Mouse (Mus musculus): ENCODE measurements around the gene 5330417C22Rik. TPM values are rescaled to one million over a fixed set of nuclear protein-coding genes. Genes with fewer than 3 reads are reported as not detected.
A peak's percentile ranks its signal among the peaks of the same experiment; 100 is the strongest.

The 5330417C22Rik gene
- polyA plus RNA-seq, 1 experiment from 2014 or later = 20.8 TPM

- ATAC-seq = peak; percentile 12; the same call in 1 of the 2 replicates
- Histone ChIP-seq H3K4me3 (ENCODE audit: low read depth, low read length) (peak overlapping the region; percentile 88), H3K27ac (ENCODE audit: low read length) (peak overlapping the region; percentile 95), H3K27me3 (ENCODE audit: control insufficient read depth, insufficient read depth, low read depth, low read length) (no peaks in the 10 kb centered on the region), H3K4me2 (ENCODE audit: low read length) (peak overlapping the region; percentile 89), H3K36me3 (ENCODE audit: control insufficient read depth, insufficient read depth, low read length) (peaks cover 11% of the 10 kb centered on the region), H3K9me3 (replicated peaks; ENCODE audit: control insufficient read depth, low read length, poor library complexity, severe bottlenecking) (no peaks in the 10 kb centered on the region), H3K9ac (ENCODE audit: low read depth, low read length) (peak overlapping the region; percentile 55; the same call in 1 of the 2 replicates), H3K4me1 (ENCODE audit: control insufficient read depth, insufficient read depth, low read length) (peaks cover 14% of the 10 kb centered on the region)
- 3% methylated on average over 4 of the region's 4 CpGs for WGBS
Measured at GRCm38 (mm10) chr3:108563309-108563708, 27.0 kb upstream of the 5330417C22Rik start.

GRCm38 (mm10) chr3:108562777-108563271 lies 26.5 kb upstream of the 5330417C22Rik start:
- Histone ChIP-seq H3K36me3 (ENCODE audit: control insufficient read depth, insufficient read depth, low read length) (peaks cover 15% of the 10 kb centered on the region), H3K4me2 (ENCODE audit: low read length) (peak overlapping the region; percentile 89), H3K4me1 (ENCODE audit: control insufficient read depth, insufficient read depth, low read length) (peaks cover 14% of the 10 kb centered on the region), H3K9me3 (replicated peaks; ENCODE audit: control insufficient read depth, low read length, poor library complexity, severe bottlenecking) (no peaks in the 10 kb centered on the region), H3K27ac (ENCODE audit: low read length) (peak overlapping the region; percentile 95), H3K4me3 (ENCODE audit: low read depth, low read length) (peak overlapping the region; percentile 88), H3K27me3 (ENCODE audit: control insufficient read depth, insufficient read depth, low read depth, low read length) (no peaks in the 10 kb centered on the region), H3K9ac (ENCODE audit: low read depth, low read length) (peak overlapping the region; percentile 55)
- ATAC-seq = peak; percentile 85
- WGBS = 12% methylated on average over 15 of the region's 15 CpGs

GRCm38 (mm10) chr3:108562133-108562730 lies 25.9 kb upstream of the 5330417C22Rik start, which contains the start of gene Tmem167b:
TSS of gene Tmem167b (minus strand) at chr3:108562466.
- peak within 1 kb of the TSS; percentile 88 for H3K9ac ChIP-seq (ENCODE audit: low read depth, low read length)
- H3K4me1 ChIP-seq (ENCODE audit: control insufficient read depth, insufficient read depth, low read length) = peaks cover 14% of the 10 kb centered on the region
- peak; percentile 98 for ATAC-seq
- peaks cover 19% of the 10 kb centered on the region for H3K36me3 ChIP-seq (ENCODE audit: control insufficient read depth, insufficient read depth, low read length)
- under 1% methylated on average over 45 of the region's 45 CpGs for WGBS
- H3K27ac ChIP-seq (ENCODE audit: low read length) = peak within 1 kb of the TSS; percentile 95
- H3K4me3 ChIP-seq (ENCODE audit: low read depth, low read length) = peak within 1 kb of the TSS; percentile 88
- H3K4me2 ChIP-seq (ENCODE audit: low read length) = peak within 1 kb of the TSS; percentile 89
- no peaks in the 10 kb centered on the region for H3K27me3 ChIP-seq (ENCODE audit: control insufficient read depth, insufficient read depth, low read depth, low read length)
- no peaks in the 10 kb centered on the region for H3K9me3 ChIP-seq (replicated peaks; ENCODE audit: control insufficient read depth, low read length, poor library complexity, severe bottlenecking)

DNA sequence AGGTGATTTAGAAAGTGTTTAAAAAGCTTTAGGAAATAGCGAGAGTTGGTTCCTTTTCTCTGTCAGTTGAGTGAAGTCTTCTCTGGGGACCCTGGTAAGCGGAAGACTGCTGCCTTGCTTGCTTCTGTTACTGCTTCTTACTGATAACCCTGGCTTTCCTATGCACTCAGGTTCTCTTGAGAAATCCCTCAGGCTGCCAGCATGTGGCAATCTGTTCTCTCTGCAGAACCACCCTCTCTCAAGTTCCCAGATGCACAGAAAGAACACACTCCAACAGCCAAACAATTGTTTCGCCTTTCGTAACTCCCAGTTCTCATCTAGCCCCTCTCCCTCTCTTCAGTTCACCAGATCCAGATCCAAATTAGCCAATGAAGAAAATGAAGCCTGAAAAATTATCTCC lies 21.6 kb upstream of the 5330417C22Rik start:
- Histone ChIP-seq H3K9me3 (replicated peaks; ENCODE audit: control insufficient read depth, low read length, poor library complexity, severe bottlenecking) (no peaks in the 10 kb centered on the region), H3K4me2 (ENCODE audit: low read length) (no peak overlapping the region), H3K9ac (ENCODE audit: low read depth, low read length) (no peak overlapping the region), H3K27me3 (ENCODE audit: control insufficient read depth, insufficient read depth, low read depth, low read length) (no peaks in the 10 kb centered on the region), H3K4me3 (ENCODE audit: low read depth, low read length) (no peak overlapping the region), H3K27ac (ENCODE audit: low read length) (no peak overlapping the region), H3K36me3 (ENCODE audit: control insufficient read depth, insufficient read depth, low read length) (peaks cover 26% of the 10 kb centered on the region), H3K4me1 (ENCODE audit: control insufficient read depth, insufficient read depth, low read length) (peaks cover 15% of the 10 kb centered on the region)
- 97% methylated on average over 4 of the region's 4 CpGs for WGBS
- ATAC-seq = no peak

DNA sequence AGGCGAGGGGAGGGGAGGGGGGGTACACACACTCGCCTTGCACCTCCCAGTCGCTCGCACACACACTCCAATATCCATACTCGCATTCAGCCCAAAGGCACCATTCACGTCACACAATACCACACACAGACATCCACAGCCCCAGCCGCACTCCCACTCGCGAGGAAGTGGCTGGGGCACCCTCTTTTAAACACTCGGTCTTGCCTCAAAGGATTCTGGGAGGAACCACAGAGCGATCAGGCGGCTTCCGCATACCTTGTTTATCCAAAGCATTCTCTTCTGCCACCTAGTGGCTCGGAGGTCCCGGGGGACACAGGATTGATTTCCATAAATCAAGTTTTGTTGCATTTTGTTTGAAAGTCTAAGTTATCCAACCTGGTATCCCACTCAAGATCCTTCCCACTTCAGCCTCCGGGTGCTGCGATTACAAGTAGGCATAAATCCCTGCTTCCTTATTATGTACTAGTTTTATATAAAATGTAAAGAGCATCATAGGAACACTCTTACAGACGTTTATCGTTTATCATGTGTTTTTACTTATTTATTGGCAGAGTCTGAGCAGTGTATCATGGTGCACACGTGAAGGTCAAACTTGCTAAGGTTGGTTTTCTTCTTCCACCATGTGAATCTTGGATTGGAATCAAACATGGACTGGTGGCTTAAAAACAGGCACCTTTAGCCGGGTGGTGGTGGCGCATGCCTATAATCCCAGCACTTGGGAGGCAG lies 18.4 kb upstream of the 5330417C22Rik start:
- peak overlapping the region; percentile 99 for H3K9ac ChIP-seq (ENCODE audit: low read depth, low read length)
- peak; percentile 97 for ATAC-seq
- H3K27ac ChIP-seq (ENCODE audit: low read length) = peak overlapping the region; percentile 95
- H3K27me3 ChIP-seq (ENCODE audit: control insufficient read depth, insufficient read depth, low read depth, low read length) = no peaks in the 10 kb centered on the region
- peak overlapping the region; percentile 69 for H3K4me2 ChIP-seq (ENCODE audit: low read length)
- peaks cover 23% of the 10 kb centered on the region for H3K36me3 ChIP-seq (ENCODE audit: control insufficient read depth, insufficient read depth, low read length)
- no peaks in the 10 kb centered on the region for H3K9me3 ChIP-seq (replicated peaks; ENCODE audit: control insufficient read depth, low read length, poor library complexity, severe bottlenecking)
- H3K4me1 ChIP-seq (ENCODE audit: control insufficient read depth, insufficient read depth, low read length) = peaks cover 4% of the 10 kb centered on the region; the same call in 1 of the 2 replicates
- WGBS = 17% methylated on average over 22 of the region's 22 CpGs
- peak overlapping the region; percentile 89 for H3K4me3 ChIP-seq (ENCODE audit: low read depth, low read length)

DNA sequence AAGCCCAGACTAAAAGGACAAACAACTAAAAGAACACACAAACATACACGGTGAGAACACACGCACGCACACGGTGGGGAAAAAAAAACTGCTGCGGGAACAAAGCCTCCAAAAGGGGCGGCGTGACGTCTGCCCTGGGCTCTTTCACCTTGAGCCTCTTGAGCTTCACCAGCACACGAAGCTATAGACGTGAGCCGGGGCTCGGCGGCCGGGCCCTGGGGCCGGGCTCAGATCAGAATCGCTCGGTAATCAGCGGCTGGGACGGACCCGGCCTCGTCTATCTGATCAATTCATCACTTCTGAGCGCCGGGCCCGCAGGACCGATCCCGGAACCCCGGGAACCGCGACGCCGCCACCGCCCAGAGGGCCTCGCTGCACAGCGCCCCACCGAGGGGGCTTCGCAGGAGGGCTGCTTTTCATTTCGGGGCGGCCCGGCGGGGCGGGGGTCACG lies 17.8 kb upstream of the 5330417C22Rik start:
- Histone ChIP-seq H3K27ac (ENCODE audit: low read length) (peak overlapping the region; percentile 95), H3K9ac (ENCODE audit: low read depth, low read length) (peak overlapping the region; percentile 99), H3K4me1 (ENCODE audit: control insufficient read depth, insufficient read depth, low read length) (peaks cover 4% of the 10 kb centered on the region; the same call in 1 of the 2 replicates), H3K27me3 (ENCODE audit: control insufficient read depth, insufficient read depth, low read depth, low read length) (no peaks in the 10 kb centered on the region), H3K36me3 (ENCODE audit: control insufficient read depth, insufficient read depth, low read length) (peaks cover 23% of the 10 kb centered on the region), H3K4me2 (ENCODE audit: low read length) (peak overlapping the region; percentile 69), H3K9me3 (replicated peaks; ENCODE audit: control insufficient read depth, low read length, poor library complexity, severe bottlenecking) (no peaks in the 10 kb centered on the region), H3K4me3 (ENCODE audit: low read depth, low read length) (peak overlapping the region; percentile 89)
- peak; percentile 77 for ATAC-seq
- under 1% methylated on average over 42 of the region's 42 CpGs for WGBS

DNA sequence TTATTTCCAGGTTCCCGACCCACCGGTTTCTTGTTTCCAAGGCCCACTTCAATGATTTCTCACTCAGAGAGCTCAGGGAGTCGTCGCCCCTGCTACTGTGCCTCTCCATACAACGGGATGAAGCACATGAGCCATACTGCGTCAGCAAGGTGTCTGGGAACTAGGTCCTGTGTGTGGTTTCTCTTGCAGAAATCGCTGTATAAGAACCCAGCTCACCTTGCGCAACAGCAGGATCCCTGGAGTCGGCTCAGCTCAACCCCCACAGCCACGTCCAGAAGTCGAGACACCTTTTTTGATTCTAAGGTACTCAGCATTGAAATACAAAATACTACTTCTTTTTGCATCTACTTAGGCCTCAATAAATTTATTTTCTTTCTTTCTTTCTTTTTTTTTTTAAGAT lies 6.0 kb upstream of the 5330417C22Rik start:
- H3K27me3 ChIP-seq (ENCODE audit: control insufficient read depth, insufficient read depth, low read depth, low read length) = no peaks in the 10 kb centered on the region
- no peak overlapping the region for H3K4me3 ChIP-seq (ENCODE audit: low read depth, low read length)
- H3K4me2 ChIP-seq (ENCODE audit: low read length) = no peak overlapping the region
- no peaks in the 10 kb centered on the region for H3K9me3 ChIP-seq (replicated peaks; ENCODE audit: control insufficient read depth, low read length, poor library complexity, severe bottlenecking)
- no peak overlapping the region for H3K27ac ChIP-seq (ENCODE audit: low read length)
- H3K36me3 ChIP-seq (ENCODE audit: control insufficient read depth, insufficient read depth, low read length) = no peaks in the 10 kb centered on the region
- 84% methylated on average over 11 of the region's 11 CpGs for WGBS
- no peak overlapping the region for H3K9ac ChIP-seq (ENCODE audit: low read depth, low read length)
- H3K4me1 ChIP-seq (ENCODE audit: control insufficient read depth, insufficient read depth, low read length) = peaks cover 3% of the 10 kb centered on the region; the same call in 1 of the 2 replicates
- ATAC-seq = no peak

- H3K9ac ChIP-seq (ENCODE audit: low read depth, low read length) = peak overlapping the region; percentile 25; the same call in 1 of the 2 replicates
- H3K4me1 ChIP-seq (ENCODE audit: control insufficient read depth, insufficient read depth, low read length) = peaks cover 6% of the 10 kb centered on the region
- H3K4me2 ChIP-seq (ENCODE audit: low read length) = peak overlapping the region; percentile 51
- H3K27me3 ChIP-seq (ENCODE audit: control insufficient read depth, insufficient read depth, low read depth, low read length) = no peaks in the 10 kb centered on the region
- no peaks in the 10 kb centered on the region for H3K36me3 ChIP-seq (ENCODE audit: control insufficient read depth, insufficient read depth, low read length)
- ATAC-seq = peak; percentile 34
- 5% methylated on average over 17 of the region's 17 CpGs for WGBS
- no peaks in the 10 kb centered on the region for H3K9me3 ChIP-seq (replicated peaks; ENCODE audit: control insufficient read depth, low read length, poor library complexity, severe bottlenecking)
- peak overlapping the region; percentile 29 for H3K4me3 ChIP-seq (ENCODE audit: low read depth, low read length)
- peak overlapping the region; percentile 51 for H3K27ac ChIP-seq (ENCODE audit: low read length)
Measured at GRCm38 (mm10) chr3:108537303-108537702, 967 bp upstream of the 5330417C22Rik start.

Measured in midbrain, embryonic 16.5 days (tissue).